Mouse (Mus musculus) left cerebral cortex, adult 9 months (tissue): ENCODE results near the gene Actrt3.
"Not testable (repeated sequence)": the region's sequence is repeated elsewhere in the genome, so short reads cannot be mapped to it uniquely, and the experiment has no call there.

Source experiments
- DNase-seq, 2 experiments: peaks; one replicate each; pipeline ENCODE4 v3.0.0; 2022; ENCODE audit warnings: low spot score in 2 of 2

Gene Actrt3

GRCm38 (mm10) chr3:30573549-30573948 lies 26.2 kb downstream of the Actrt3 start:
- DNase-seq: no peak

- not testable (repeated sequence) for DNase-seq
These were observed 33.4 kb downstream of the Actrt3 start for GRCm38 (mm10) chr3:30566333-30566732.

GRCm38 (mm10) chr3:30560677-30561314 lies 38.9 kb downstream of the Actrt3 start:
- no peak for DNase-seq

- DNase-seq: no peak
These were observed 46.0 kb downstream of the Actrt3 start for GRCm38 (mm10) chr3:30553741-30554140.

- DNase-seq: no peak
These were observed 49.5 kb downstream of the Actrt3 start for GRCm38 (mm10) chr3:30550218-30550617.

- no peak for DNase-seq
These were observed 50.8 kb downstream of the Actrt3 start for GRCm38 (mm10) chr3:30548928-30549327.

GRCm38 (mm10) chr3:30547908-30548307 lies 51.8 kb downstream of the Actrt3 start, which contains the start of gene Mecom:
TSS of gene Mecom (minus strand) at chr3:30548008.
- no peak for DNase-seq
